Mouse (Mus musculus) midbrain, postnatal 0 days (tissue): ENCODE measurements around the gene Ripor1. TPM values are rescaled to one million over a fixed set of nuclear protein-coding genes. Genes with fewer than 3 reads are reported as not detected.

ENCODE experiments used
- ATAC-seq: fragments of 200-750 bp; cut with Nextera tagmentation; 2 replicates; pipeline ENCODE4 v1.8.0; 2017; ENCODE audit warnings: moderate number of reproducible peaks, mild to moderate bottlenecking, moderate TSS enrichment, moderate library complexity; ENCODE audit not compliant: low FRiP score
- DNase-seq: peaks from one replicate; pipeline ENCODE4 v3.0.0-alpha.2; 2015; ENCODE audit warnings: low spot score
- H3K27ac ChIP-seq: fragments of 300-500 bp; sonication (generic); 2 replicates; pipeline ENCODE4 v1.5.1; 2014; ENCODE audit warnings: low read depth, mild to moderate bottlenecking, low read length, mixed read lengths
- H3K27me3 ChIP-seq: fragments of 300-500 bp; sonication (generic); 2 replicates; pipeline ENCODE4 v1.6.1; 2014; ENCODE audit warnings: low read length, control low read depth, mixed read lengths; ENCODE audit not compliant: insufficient read depth
- H3K36me3 ChIP-seq: fragments of 300-500 bp; sonication (generic); 2 replicates; pipeline ENCODE4 v1.6.1; 2014; ENCODE audit warnings: low read length, control low read depth, mixed read lengths; ENCODE audit not compliant: insufficient read depth
- H3K4me1 ChIP-seq: fragments of 300-500 bp; sonication (generic); 2 replicates; pipeline ENCODE4 v1.6.1; 2014; ENCODE audit warnings: mild to moderate bottlenecking, control low read depth, antibody characterized with exemption, low read length, mixed read lengths; ENCODE audit not compliant: insufficient read depth
- H3K4me2 ChIP-seq: fragments of 300-500 bp; sonication (generic); 2 replicates; pipeline ENCODE4 v1.6.1; 2014; ENCODE audit warnings: low read depth, mild to moderate bottlenecking, low read length, mixed read lengths; ENCODE audit not compliant: poor library complexity, severe bottlenecking
- H3K4me3 ChIP-seq: fragments of 300-500 bp; sonication (generic); 2 replicates; pipeline ENCODE4 v1.5.1; 2014; ENCODE audit warnings: low read depth, mild to moderate bottlenecking, low read length, moderate library complexity
- H3K9ac ChIP-seq: fragments of 300-500 bp; sonication (generic); replicated peaks from 2 replicates; pipeline ENCODE4 v1.6.1; 2014; ENCODE audit warnings: mild to moderate bottlenecking, low read length, moderate library complexity, mixed read lengths; ENCODE audit not compliant: poor library complexity, severe bottlenecking
- H3K9me3 ChIP-seq: fragments of 300-500 bp; sonication (generic); 2 replicates; pipeline ENCODE4 v1.6.1; 2016; ENCODE audit warnings: low read length, control low read depth
- CTCF ChIP-seq: IDR thresholded peaks from 2 replicates; pipeline ENCODE4 v1.5.1; 2016; ENCODE audit warnings: antibody characterized with exemption, mild to moderate bottlenecking
- WGBS: fragments of 180-500 bp; shearing (Covaris S2); extraction: QIAGEN DNeasy Blood & Tissue Kit; methylation state at CpG from one replicate; pipeline ENCODE4 v1.1.7; 2014; 5-methylcytosine and 5-hydroxymethylcytosine counted together
- polyA plus RNA-seq: library from polyadenylated mRNA; unstranded; fragments of >200 nt; fragmentation: Nextera tagmentation; extraction: Ambion mirVana; gene quantifications from 2 replicates; pipeline ENCODE4 v1.2.1, GENCODE M21; 2015
- total RNA-seq: library from RNA; depleted of rRNA; stranded (reverse); fragments of >200 nt; gene quantifications from 2 replicates; pipeline ENCODE4 v1.2.3, GENCODE M21; 2014

Ripor1 gene
- total and polyA plus RNA-seq, 2 experiments from 2014 or later: 12.6 to 32.7 TPM

- 81% methylated on average over 1 of the region's 1 CpGs for WGBS
- Histone ChIP-seq H3K27me3 (no peaks in the 10 kb centered on the region), H3K9ac (no peak overlapping the region), H3K36me3 (peaks cover 25% of the 10 kb centered on the region; the same call in 1 of the 2 replicates), H3K4me2 (no peak overlapping the region), H3K4me3 (no peak overlapping the region), H3K9me3 (no peaks in the 10 kb centered on the region), H3K4me1 (no peaks in the 10 kb centered on the region), H3K27ac (no peak overlapping the region)
- DNase-seq: no peak
- no peak for TF ChIP-seq CTCF
- ATAC-seq: no peak
These were observed 19.8 kb downstream of the Ripor1 start for GRCm38 (mm10) chr8:105624831-105625230.

GRCm38 (mm10) chr8:105626086-105626485 lies 21.0 kb downstream of the Ripor1 start:
- Histone ChIP-seq H3K9ac (no peak overlapping the region), H3K4me1 (no peaks in the 10 kb centered on the region), H3K4me3 (no peak overlapping the region), H3K27ac (no peak overlapping the region), H3K36me3 (peaks cover 12% of the 10 kb centered on the region; the same call in 1 of the 2 replicates), H3K4me2 (no peak overlapping the region), H3K9me3 (no peaks in the 10 kb centered on the region), H3K27me3 (no peaks in the 10 kb centered on the region)
- WGBS: 88% methylated on average over 1 of the region's 1 CpGs
- TF ChIP-seq CTCF: no peak
- ATAC-seq (no peak), DNase-seq (no peak)

DNA sequence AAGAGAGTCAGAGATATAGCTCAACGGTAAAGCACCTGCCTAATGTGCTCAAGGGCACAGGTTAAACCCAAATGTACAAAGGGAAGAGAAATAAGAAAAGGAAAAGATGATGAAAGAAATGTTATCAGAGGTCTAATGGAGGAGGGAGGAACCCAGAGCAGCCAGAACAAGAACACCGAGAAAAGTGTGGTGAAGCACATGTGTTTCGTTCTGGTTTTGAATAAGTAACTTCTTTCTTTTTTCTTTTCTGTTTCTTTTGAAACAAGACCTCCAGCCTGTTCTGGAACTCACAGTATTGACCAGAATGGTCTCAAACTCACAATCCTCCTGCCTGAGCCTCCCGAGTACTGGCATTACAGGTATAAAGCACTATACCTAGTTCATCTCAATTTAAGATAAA lies 24.3 kb downstream of the Ripor1 start:
- H3K4me2 ChIP-seq: no peak overlapping the region
- ATAC-seq: no peak
- DNase-seq: no peak
- 93% methylated on average over 4 of the region's 4 CpGs for WGBS
- no peaks in the 10 kb centered on the region for H3K36me3 ChIP-seq
- no peaks in the 10 kb centered on the region for H3K4me1 ChIP-seq
- no peaks in the 10 kb centered on the region for H3K9me3 ChIP-seq
- no peak for TF ChIP-seq CTCF
- no peak overlapping the region for H3K9ac ChIP-seq
- H3K4me3 ChIP-seq: no peak overlapping the region
- no peaks in the 10 kb centered on the region for H3K27me3 ChIP-seq
- H3K27ac ChIP-seq: no peak overlapping the region

DNA sequence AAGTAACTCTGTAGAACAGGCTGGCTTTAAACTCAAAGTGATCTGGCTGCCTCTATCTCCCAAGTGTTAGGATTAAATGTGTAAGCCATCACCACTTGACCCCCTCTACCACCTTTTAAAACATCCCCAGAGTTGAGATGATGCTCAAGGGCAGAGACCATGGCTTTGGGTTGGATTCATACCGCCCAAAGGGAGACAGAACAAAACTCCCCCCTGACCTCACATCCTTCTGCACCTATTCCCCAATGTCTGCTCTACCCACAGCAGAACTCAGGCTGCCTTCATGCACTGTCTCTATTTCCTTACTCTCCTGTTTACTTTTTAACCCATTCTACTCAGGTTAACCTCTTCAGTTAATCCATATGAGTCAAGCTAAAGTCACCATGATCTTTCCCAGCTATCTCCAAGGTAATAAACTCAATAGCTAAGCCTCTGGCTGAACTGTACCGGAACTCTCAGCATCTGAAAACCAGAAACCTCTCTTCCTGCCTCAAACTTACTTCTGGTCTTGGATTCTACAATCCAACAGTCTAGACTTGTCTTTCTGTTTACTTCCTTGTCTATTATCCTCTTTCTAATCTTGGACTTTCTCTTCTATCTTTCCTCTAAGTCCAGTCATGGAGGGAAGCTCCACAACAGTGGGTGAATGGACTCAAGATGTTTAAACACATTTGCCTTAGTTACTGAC lies 29.9 kb downstream of the Ripor1 start:
- peak overlapping the region; percentile 72; the same call in 1 of the 2 replicates for H3K4me2 ChIP-seq
- ATAC-seq: no peak
- 81% methylated on average over 2 of the region's 2 CpGs for WGBS
- H3K27me3 ChIP-seq: no peaks in the 10 kb centered on the region
- TF ChIP-seq CTCF: no peak
- no peaks in the 10 kb centered on the region for H3K9me3 ChIP-seq
- peaks cover 5% of the 10 kb centered on the region; the same call in 1 of the 2 replicates for H3K4me1 ChIP-seq
- peak overlapping the region; percentile 84; the same call in 1 of the 2 replicates for H3K4me3 ChIP-seq
- H3K36me3 ChIP-seq: no peaks in the 10 kb centered on the region
- H3K27ac ChIP-seq: no peak overlapping the region
- no peak for DNase-seq
- no peak overlapping the region for H3K9ac ChIP-seq

- Histone ChIP-seq H3K9ac (peak overlapping the region; percentile 71; the same call in 1 of the 2 replicates), H3K4me3 (peak overlapping the region; percentile 84), H3K27ac (peak overlapping the region; percentile 67), H3K36me3 (no peaks in the 10 kb centered on the region), H3K4me1 (peaks cover 5% of the 10 kb centered on the region; the same call in 1 of the 2 replicates), H3K9me3 (no peaks in the 10 kb centered on the region), H3K4me2 (peak overlapping the region; percentile 72), H3K27me3 (no peaks in the 10 kb centered on the region)
- ATAC-seq: no peak
- WGBS: 2% methylated on average over 11 of the region's 11 CpGs
- no peak for DNase-seq
- no peak for TF ChIP-seq CTCF
These were observed 30.4 kb downstream of the Ripor1 start for GRCm38 (mm10) chr8:105635481-105635880.
